Mouse (Mus musculus): ENCODE measurements around the gene Fbxw5.
A peak's percentile ranks its signal among the peaks of the same experiment; 100 is the strongest.
"Not testable (repeated sequence)": the region's sequence is repeated elsewhere in the genome, so short reads cannot be mapped to it uniquely, and the experiment has no call there.

The Fbxw5 gene

DNA sequence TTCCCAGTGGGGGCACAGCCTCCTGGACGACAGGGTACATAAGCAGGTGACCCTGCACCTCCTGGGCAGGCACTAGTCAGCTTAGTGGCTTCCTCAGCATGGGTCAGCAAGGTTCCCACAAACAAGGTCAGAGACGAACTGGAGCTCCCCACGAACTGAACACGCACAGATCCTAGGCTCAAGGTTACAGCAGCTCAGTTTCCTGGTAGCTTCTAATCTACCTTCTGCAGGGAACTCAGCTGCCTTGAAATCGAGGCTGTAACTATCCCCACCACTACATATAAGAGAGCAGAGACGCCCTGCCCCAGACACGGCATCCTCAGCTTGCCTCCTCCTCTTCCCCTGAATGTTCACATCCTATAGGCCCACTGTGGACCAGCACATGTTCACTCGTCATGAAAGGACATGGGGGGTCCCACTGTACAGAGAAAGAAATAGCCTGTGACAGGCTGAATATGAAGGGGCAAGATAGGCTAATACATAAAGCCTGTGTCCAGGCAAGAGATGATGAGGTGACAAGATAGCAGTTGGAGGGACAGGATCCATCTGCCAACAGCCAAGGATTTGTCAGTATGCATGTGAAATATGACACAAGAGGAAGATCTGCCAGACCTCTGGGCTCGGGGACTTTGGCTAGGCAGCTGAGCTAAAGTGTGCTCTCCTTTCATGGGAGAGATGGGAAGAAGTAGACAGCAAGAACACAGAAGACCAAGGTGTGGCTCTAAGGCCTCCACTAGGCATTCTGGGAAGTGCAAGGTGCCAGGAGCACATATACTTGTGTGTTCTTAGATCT, 26.2 kb downstream of the Fbxw5 start:
- DNase-seq = no peak

DNA sequence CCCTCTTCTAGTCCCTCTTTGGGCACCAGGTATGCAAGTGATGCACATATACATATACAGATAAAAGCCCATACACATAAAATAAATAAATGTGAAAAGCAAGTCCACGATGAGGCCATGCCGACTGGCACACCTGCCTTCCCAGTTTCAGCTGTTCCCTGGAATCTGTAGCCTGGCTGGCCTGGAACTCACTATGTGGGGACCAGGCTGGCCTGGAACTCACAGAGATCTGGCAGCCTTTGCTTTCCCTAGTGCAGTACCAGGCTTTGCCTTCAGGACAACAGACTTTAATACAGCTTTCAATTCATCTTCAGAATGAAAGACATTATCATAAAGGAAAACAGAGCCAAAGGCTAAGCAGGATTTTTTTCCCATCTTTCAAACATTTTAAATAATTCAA, 33.2 kb downstream of the Fbxw5 start:
- DNase-seq = no peak

DNA sequence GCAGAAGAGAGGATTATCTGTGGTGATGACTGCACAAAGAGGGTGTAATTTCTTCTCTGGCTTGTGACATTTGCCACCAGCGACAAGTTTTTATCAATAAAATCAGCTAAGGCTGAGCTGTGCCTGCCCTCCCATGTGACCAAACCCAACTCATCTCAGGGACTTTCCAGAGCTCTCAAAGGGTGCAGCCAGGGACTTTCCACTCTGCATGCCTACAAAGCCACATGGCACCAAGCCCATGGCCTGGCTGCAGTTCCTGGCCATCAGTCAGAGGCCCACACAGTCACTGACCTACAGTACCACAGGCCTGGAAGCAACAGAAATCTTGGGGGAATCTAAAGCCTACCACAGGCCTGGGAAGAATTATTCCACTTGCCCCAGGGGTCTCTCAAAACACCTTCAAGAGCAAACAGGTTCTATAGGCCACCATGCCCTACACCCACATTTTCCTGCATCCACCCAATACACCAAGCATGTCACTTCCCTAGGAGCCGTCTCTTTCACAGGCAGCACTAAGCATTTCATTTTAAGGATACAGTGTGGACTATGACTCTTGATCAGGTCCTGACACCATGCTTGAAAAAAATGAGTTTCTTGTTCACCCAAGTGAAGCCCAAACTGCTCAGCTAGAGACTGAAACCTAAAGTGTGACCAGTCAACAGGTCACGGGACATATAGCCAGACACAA, 33.8 kb downstream of the Fbxw5 start:
- peak; percentile 90 for DNase-seq

DNA sequence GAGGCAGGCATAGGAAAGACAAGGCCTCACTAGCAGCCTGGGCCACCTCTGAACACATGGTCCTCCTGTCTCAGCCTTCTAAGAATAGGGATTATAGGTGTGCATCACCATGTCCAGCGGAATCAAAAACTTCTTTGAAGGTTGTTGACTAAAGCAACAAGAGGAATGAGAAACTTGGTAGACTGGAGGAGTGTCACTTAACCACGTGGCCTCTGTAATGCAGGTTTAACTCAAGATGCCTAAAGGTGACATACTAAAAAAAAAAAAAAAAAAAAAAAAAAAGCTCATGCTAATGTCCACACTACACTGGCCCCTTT, 34.3 kb downstream of the Fbxw5 start:
- DNase-seq = no peak

DNA sequence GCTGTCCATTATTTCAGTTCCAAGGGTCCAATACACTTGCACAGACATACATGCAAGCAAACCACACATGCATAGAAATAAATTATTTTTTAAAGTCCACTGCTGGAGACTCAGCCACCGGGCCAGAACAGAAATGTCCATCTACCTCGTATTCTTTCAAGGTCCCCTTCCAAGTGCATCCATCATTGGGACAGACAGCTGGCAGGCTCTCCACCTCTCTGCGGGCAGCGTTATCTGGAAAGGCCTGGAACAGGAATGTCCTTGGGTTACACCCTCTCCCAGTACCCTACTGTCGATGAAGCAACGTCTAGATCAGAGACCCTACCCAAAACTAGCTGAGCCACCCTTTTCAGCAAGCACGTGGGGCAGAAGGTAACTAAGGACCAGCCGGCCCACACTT, 36.0 kb downstream of the Fbxw5 start:
- no peak for DNase-seq

DNA sequence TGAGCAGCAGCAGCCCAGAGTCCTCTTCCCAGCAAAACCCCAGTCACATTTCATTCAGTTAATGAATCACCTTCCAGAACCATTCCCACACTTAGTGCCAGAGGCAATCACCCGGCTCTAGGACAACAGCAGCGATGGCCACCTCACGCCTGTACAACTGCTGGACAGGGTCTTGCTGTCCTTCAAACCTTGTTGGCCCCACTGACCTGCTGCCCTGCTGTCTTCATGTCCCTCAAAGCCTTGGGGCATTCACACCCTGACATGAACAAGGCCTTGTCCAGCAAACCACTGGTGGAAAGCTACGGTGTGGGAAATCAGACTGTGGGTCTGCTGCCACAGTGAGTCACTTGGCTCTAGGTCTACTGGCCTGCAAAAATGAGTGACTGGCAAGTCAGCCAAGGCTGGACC, 40.0 kb downstream of the Fbxw5 start:
- no peak for DNase-seq

DNA sequence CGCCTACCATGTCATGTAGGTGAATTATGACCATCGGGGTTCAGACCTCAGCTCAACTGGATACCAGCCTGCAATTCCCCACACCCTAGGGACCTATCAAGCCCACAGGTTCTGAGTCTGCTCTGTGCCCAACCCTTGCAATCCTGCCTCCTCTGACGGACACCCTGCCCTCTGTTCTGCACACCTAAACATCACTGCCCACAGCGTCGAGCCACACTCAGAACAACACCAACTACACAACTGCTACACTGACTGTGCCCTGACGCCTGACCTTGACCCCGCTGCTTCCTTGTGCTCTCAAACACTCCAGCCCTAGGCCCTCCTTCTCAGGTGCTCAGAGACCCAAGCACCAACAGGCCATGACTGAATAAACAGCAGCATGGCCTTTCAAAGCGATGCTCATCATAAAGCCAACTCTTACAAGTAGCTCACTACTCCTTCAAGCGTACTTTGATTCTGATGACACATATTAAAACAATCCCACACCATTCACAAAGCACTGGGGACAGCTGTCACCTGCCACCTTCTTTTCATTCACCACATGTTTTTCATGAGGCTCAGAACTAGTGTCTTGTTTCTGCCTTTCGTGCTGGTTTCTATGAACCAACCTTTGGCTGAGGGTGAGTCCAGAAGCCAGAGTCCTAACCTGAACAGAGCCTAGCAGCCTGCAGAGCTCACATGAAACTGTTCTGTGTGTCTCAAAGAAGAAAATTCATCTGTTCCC, 41.3 kb downstream of the Fbxw5 start:
- peak; percentile 25 for DNase-seq

DNA sequence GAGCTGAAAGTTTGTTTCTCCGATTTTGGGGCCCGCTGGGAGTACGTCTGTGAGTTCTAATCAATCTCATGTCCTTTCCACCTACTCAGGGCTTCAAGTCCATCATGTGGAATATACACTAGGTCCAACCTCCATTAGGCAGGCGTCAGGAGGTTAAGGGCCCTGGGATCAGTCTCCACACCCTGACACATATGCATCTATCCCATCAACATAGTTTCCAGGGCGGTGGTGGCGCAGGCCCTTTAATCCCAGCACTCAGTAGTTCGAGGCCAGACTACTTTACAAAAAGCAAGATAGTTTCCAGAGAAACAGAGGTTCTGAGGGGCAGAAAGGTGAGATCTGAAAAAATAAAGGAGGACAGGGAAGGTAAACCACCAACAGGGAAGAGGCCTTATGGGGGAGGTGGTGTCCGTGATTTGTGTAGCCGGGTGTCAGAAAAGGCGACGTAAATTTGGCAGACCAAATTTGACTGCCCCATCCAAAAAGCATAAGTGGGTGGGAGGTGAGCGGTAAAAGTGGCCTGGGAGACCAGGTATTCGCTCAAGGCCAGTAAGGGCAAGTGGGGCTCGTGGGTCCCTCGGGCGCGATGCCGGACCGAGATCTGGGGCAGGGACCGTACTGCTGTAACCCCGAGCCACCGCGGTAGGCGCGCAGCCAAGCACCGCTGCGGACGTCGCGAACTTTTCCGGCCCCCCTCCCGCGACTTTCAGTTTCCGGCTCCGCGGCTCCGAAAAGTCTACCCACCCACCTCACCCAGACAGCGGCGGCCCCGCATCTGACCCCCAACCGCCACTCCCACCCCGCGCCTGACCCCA, 45.7 kb downstream of the Fbxw5 start:
- DNase-seq = no peak

DNA sequence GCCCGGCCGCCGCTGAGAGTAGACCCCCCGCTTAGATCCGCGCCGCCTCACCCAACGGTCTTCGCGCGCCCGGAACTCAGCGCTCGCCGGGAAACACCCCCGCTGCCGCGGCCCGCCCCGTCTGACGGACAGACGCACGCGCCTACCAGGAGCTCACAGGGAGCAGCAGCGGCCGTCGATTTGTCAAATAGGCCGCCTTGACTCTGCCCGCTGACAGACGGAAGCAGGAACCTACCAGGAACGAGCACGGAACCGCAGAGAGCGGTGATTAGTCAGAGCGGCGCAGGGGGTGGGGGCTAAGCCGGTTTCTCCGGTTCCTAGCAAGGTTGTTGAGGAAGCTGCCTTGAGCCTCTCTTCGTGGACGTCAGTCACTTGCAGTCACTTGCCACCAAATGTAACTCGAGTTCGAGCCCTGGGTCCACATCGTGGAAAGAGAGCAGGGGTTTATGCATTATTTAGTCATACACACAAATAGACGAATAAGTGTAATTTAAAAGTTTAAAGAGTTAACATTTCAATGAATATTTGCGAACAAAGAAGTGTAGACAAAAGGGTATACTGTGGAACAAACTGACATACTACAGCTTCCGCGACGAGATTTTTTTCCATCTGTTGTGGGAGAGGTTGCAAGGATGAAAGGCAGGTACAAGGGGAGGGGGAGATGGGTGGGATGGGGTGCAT, 46.4 kb downstream of the Fbxw5 start, which contains the start of gene Traf2:
Traf2 (minus strand) TSS at position 130 of the 681 bp plus-strand sequence.
- DNase-seq = peak; percentile 100

DNA sequence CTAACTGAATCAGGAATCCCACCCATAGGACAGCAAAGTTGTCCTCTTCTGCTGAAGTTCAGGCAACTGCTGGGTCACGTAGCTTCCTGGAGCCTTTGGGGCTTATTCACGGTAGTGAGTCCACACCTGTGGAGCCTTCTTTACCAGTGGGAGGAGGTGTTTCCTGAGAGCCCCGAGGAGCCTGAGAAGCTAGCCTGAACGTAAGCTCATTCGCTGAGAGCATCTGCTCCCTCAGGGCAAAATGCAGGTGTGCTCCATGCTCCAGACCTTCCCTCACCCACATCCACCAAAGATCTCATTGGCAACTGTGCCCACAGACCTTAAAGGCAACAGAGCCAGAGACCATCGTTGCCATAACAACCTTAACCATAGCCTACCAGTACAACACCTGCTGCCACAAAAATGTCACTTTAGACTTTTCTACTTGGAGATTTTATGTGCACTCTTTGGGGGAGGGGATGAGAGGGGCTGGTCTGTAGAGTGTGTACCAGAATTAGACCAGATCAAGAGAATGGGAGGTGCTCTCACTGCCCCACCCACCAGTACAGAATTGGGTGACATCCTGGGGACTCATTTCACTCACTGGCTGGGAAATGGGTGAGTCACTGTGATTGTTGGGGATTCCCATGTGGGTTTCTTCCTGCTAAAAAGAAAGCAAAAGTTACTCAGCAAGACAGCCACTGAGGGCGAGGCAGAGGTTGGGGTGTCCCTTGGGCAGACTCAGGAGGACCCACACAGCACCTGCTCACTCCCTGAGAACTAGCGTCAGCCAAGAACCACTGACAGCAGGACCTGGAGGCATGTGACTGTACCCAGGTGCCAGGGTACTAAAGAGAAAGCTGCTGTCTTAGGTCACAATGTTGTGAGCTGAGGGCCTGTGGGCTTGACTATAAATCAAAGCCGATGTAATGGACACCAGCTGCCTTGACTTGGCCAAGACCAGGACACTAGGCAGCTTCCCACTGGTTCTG, 48.8 kb downstream of the Fbxw5 start:
- DNase-seq = no peak

DNA sequence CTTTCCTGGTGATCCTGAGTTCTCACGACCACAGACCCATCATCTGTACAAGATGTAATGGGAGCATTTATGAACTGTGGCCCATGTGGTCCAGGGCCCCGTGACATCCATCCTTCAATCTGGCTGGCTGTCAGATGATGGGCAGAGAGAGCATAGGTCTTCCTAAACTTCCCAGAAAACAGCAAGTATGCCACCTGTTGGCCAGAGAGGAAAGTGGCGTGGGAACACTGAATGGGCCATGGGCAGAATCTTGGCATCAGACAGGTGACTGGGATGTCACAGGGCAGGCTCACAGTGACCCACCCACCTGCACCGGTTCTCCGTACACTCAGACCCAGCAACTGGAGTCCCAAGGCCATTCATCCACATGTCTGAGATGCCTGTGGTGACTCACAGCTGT, 50.6 kb downstream of the Fbxw5 start:
- peak; percentile 81 for DNase-seq

DNA sequence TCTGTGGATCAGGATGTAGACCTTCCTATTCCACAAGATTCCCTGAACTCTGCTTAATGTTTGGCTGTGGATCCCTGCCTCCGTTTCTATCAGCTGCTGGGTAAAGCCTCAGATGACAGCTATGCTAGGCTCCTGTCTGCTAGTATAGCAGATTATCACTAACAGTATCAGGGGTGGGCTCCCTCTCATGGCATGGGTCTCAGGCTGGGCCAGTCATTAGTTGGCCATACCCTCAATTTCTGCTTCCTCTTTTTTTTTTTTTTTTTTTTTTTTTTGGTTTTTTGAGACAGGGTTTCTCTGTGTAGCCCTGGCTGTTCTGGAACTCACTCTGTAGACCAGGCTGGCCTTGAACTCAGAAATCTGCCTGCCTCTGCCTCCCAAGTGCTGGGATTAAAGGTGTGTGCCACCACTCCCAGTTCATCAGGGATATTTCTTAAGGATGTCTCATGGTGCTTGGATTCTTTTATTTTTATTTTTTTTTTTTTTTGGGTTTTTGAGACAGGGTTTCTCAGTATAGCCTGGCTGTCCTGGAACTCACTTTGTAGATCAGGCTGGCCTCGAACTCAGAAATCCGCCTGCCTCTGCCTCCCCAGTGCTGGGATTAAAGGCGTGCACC, 52.7 kb downstream of the Fbxw5 start:
- not testable (repeated sequence) for DNase-seq

Measured in lung, postnatal 36 days (tissue).